Comparison of ENCODE assay signal across 8 mouse cellular contexts in genomic region chr7:35556205-35556603, GRCm38 (mm10). TPM values are rescaled to one million over a fixed set of nuclear protein-coding genes. Genes with fewer than 3 reads are reported as not detected.
DNase-seq lines count a peak whose midpoint lies in the region; ATAC-seq and TF ChIP-seq lines count a peak whose summit lies in the region.

Nudt19 (minus strand) TSS chr7:35556304.

- peak within 1 kb of the TSS; percentile 97 for H3K9ac ChIP-seq in intestine, embryonic 14.5 days (ENCODE audit: low read length)

- no peak for TF ChIP-seq POLR2A in kidney, adult 2 months (IDR thresholded peaks at IDR 0.05; ENCODE audit: low read depth, low read length)

- H3K9me3 ChIP-seq in intestine, embryonic 14.5 days (ENCODE audit: control insufficient read depth, low read length): no peaks in the 10 kb centered on the region

- WGBS in kidney, adult 2 months: 58% methylated on average over 4 of the region's 4 CpGs
- 63% methylated on average over 4 of the region's 4 CpGs for WGBS in intestine, embryonic 14.5 days

- peak within 1 kb of the TSS; percentile 98 for H3K27ac ChIP-seq in kidney, adult 2 months (ENCODE audit: insufficient read depth, low read depth, low read length)
- H3K27ac ChIP-seq in intestine, embryonic 14.5 days (ENCODE audit: low read depth): peak within 1 kb of the TSS; percentile 99

- no peaks in the 10 kb centered on the region for H3K27me3 ChIP-seq in kidney, adult 2 months (replicated peaks; ENCODE audit: control insufficient read depth, insufficient read depth, low read length)
- H3K27me3 ChIP-seq in intestine, embryonic 14.5 days (replicated peaks; ENCODE audit: control insufficient read depth, insufficient read depth, low read length): no peaks in the 10 kb centered on the region

- peak within 1 kb of the TSS; percentile 96 for H3K4me3 ChIP-seq in kidney, adult 2 months (ENCODE audit: insufficient read depth, low read depth, low read length)
- peak within 1 kb of the TSS; percentile 90 for H3K4me3 ChIP-seq in intestine, embryonic 14.5 days (ENCODE audit: low read depth, low read length)

- no peak for ATAC-seq in intestine, embryonic 14.5 days (replicated peaks; ENCODE audit: low FRiP score, low TSS enrichment, low read depth)
- no peak for ATAC-seq in megakaryocyte progenitor cell, adult 5-6 weeks (replicated peaks; ENCODE audit: poor library complexity)

- peaks cover 31% of the 10 kb centered on the region for H3K4me1 ChIP-seq in kidney, adult 2 months (ENCODE audit: control insufficient read depth, insufficient read depth, low read length)
- H3K4me1 ChIP-seq in intestine, embryonic 14.5 days (replicated peaks; ENCODE audit: control insufficient read depth, insufficient read depth, low read length): peaks cover 16% of the 10 kb centered on the region

- TF ChIP-seq CTCF in kidney, adult 2 months (conservative IDR thresholded peaks at IDR 0.05; ENCODE audit: insufficient read depth, insufficient read length, low read depth, low read length): no peak

- peak within 1 kb of the TSS; percentile 94 for H3K4me2 ChIP-seq in intestine, embryonic 14.5 days (ENCODE audit: low read length)

- peaks cover 8% of the 10 kb centered on the region for H3K36me3 ChIP-seq in kidney, adult 2 months (ENCODE audit: control insufficient read depth, insufficient read depth, low read length)
- peaks cover 5% of the 10 kb centered on the region for H3K36me3 ChIP-seq in intestine, embryonic 14.5 days (ENCODE audit: control insufficient read depth, insufficient read depth, low read length)

- no peak for DNase-seq in kidney, adult 2 months
- no peak for DNase-seq in kidney, postnatal 36 days
- DNase-seq in adrenal gland, postnatal 14 days: no peak
- no peak for DNase-seq in gastrocnemius, postnatal 10 days
- no peak for DNase-seq in intestine, embryonic 14.5 days (ENCODE audit: low spot score)
- no peak for DNase-seq in adipocyte (ENCODE audit: low spot score)
- no peak for DNase-seq in cerebellum, adult 11-12 months

RNA-seq across cellular contexts. Expression of gene Nudt19, which starts in this region (rescaled TPM):
- polyA plus RNA-seq in kidney, adult 2 months (2012; rRNA removed): 170 and 255 TPM in 2 replicates
- total RNA-seq in adrenal gland, postnatal 14 days (2021): 56.6 and 59.6 TPM in 2 replicates
- 10 to 100 TPM; 37.0 to 41.8 TPM for total RNA-seq in gastrocnemius, postnatal 10 days (2021)
- polyA plus RNA-seq in intestine, embryonic 14.5 days (2014; fragmentation: Nextera tagmentation; extraction: Ambion mirVana): 98.6 and 117 TPM in 2 replicates
- 120 and 124 TPM in 2 replicates for total RNA-seq in megakaryocyte progenitor cell, adult 5-6 weeks (2015)
- 41.1 and 61.3 TPM in 2 replicates for total RNA-seq in megakaryocyte progenitor cell, adult 5-6 weeks (2017)
